Mouse (Mus musculus) embryonic facial prominence, embryonic 13.5 days (tissue): ENCODE results near the gene Acin1. TPM values are rescaled to one million over a fixed set of nuclear protein-coding genes. Genes with fewer than 3 reads are reported as not detected.

Experiments
- ATAC-seq: fragments of 200-750 bp; cut with Nextera tagmentation; 2 replicates; pipeline ENCODE4 v1.8.0; 2017; ENCODE audit warnings: low read depth; ENCODE audit not compliant: insufficient number of reproducible peaks, insufficient read depth, low FRiP score, low TSS enrichment
- H3K27ac ChIP-seq: fragments of 300-500 bp; sonication (generic); 2 replicates; pipeline ENCODE4 v1.5.1; 2015; ENCODE audit warnings: moderate library complexity, mild to moderate bottlenecking, inconsistent platforms
- H3K27me3 ChIP-seq: fragments of 300-500 bp; sonication (generic); 2 replicates; pipeline ENCODE4 v1.6.1; 2015; ENCODE audit warnings: mild to moderate bottlenecking, inconsistent platforms
- H3K36me3 ChIP-seq: fragments of 300-500 bp; sonication (generic); 2 replicates; pipeline ENCODE4 v1.6.1; 2015; ENCODE audit warnings: mild to moderate bottlenecking, inconsistent platforms
- H3K4me1 ChIP-seq: fragments of 300-500 bp; sonication (generic); 2 replicates; pipeline ENCODE4 v1.6.1; 2015; ENCODE audit warnings: inconsistent platforms
- H3K4me2 ChIP-seq: fragments of 300-500 bp; sonication (generic); 2 replicates; pipeline ENCODE4 v1.6.1; 2015; ENCODE audit warnings: moderate library complexity, mild to moderate bottlenecking, inconsistent platforms
- H3K4me3 ChIP-seq: fragments of 300-500 bp; sonication (generic); 2 replicates; pipeline ENCODE4 v1.5.1; 2015; ENCODE audit warnings: mild to moderate bottlenecking, inconsistent platforms
- H3K9ac ChIP-seq: fragments of 300-500 bp; sonication (generic); 2 replicates; pipeline ENCODE4 v1.6.1; 2015; ENCODE audit warnings: mild to moderate bottlenecking, inconsistent platforms
- H3K9me3 ChIP-seq: fragments of 300-500 bp; sonication (generic); 2 replicates; pipeline ENCODE4 v1.6.1; 2016; ENCODE audit warnings: inconsistent platforms
- WGBS: fragments of 180-500 bp; shearing (Covaris S2); methylation state at CpG from one replicate; pipeline ENCODE4 v1.1.7; 2015; ENCODE audit warnings: mixed read lengths; 5-methylcytosine and 5-hydroxymethylcytosine counted together
- microRNA counts: library from miRNA; unstranded; fragments of <30 nt; microRNA quantifications from one replicate; lab custom pipeline; 2016
- microRNA-seq: library from miRNA; unstranded; fragments of <30 nt; microRNA quantifications from one replicate; pipeline ENCODE4, GENCODE M21; 2016
- polyA plus RNA-seq: library from polyadenylated mRNA; unstranded; fragments of >200 nt; fragmentation: Nextera tagmentation; extraction: Ambion mirVana; gene quantifications from 2 replicates; pipeline ENCODE4 v1.2.1, GENCODE M21; 2015

The Acin1 gene
- polyA plus RNA-seq, 1 experiment from 2014 or later: 169 TPM

- WGBS: under 1% methylated on average over 46 of the region's 46 CpGs
- peak; percentile 98 for ATAC-seq
These were observed 83.6 kb downstream of the Acin1 start for GRCm38 (mm10) chr14:54603038-54603654.

DNA sequence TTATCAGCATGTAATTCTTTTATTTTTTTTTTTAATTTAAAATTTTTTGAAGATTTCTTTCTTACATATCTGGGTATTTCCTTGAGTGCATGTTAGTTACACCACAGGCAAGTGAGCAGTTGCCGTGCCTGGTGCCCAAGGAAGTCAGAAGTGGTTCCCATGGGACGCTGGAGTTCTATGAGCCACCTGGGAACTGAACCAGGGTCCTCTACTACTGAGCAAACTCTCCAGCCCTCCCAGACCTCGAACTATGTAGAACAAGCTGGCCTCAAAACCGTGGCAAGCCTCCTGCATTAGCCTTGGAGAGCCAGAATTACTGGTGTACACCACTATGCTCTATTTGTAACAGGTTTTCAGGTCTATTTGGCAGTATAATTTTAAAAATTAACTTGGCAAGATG, 84.1 kb downstream of the Acin1 start:
- peak overlapping the region; percentile 63 for H3K4me3 ChIP-seq
- no peak for ATAC-seq
- peaks cover 19% of the 10 kb centered on the region for H3K4me1 ChIP-seq
- no peaks in the 10 kb centered on the region for H3K9me3 ChIP-seq
- peak overlapping the region; percentile 83 for H3K9ac ChIP-seq
- H3K36me3 ChIP-seq: peaks cover 12% of the 10 kb centered on the region
- H3K27ac ChIP-seq: peak overlapping the region; percentile 94
- no peaks in the 10 kb centered on the region for H3K27me3 ChIP-seq
- H3K4me2 ChIP-seq: peak overlapping the region; percentile 56
- 37% methylated on average over 4 of the region's 4 CpGs for WGBS

More at GRCm38 (mm10) chr14:54603038-54603654, 83.6 kb downstream of the Acin1 start:
- peak overlapping the region; percentile 94 for H3K27ac ChIP-seq
- H3K4me2 ChIP-seq: peak overlapping the region; percentile 56
- H3K4me3 ChIP-seq: peak overlapping the region; percentile 63
- H3K9ac ChIP-seq: peak overlapping the region; percentile 83
- peaks cover 19% of the 10 kb centered on the region for H3K4me1 ChIP-seq
- no peaks in the 10 kb centered on the region for H3K27me3 ChIP-seq
- no peaks in the 10 kb centered on the region for H3K9me3 ChIP-seq
- peaks cover 12% of the 10 kb centered on the region for H3K36me3 ChIP-seq

GRCm38 (mm10) chr14:54601601-54602000, 85.1 kb downstream of the Acin1 start:
- Histone ChIP-seq H3K27ac (no peak overlapping the region), H3K27me3 (no peaks in the 10 kb centered on the region), H3K4me2 (no peak overlapping the region), H3K4me1 (peaks cover 19% of the 10 kb centered on the region), H3K9ac (no peak overlapping the region), H3K4me3 (no peak overlapping the region), H3K9me3 (no peaks in the 10 kb centered on the region), H3K36me3 (peaks cover 19% of the 10 kb centered on the region)
- ATAC-seq: no peak
- WGBS: 52% methylated on average over 2 of the region's 2 CpGs

- Histone ChIP-seq H3K4me1 (peaks cover 3% of the 10 kb centered on the region; the same call in 1 of the 2 replicates), H3K9me3 (peaks cover 4% of the 10 kb centered on the region; the same call in 1 of the 2 replicates), H3K4me2 (no peak overlapping the region), H3K4me3 (no peak overlapping the region), H3K36me3 (peaks cover 44% of the 10 kb centered on the region), H3K27ac (no peak overlapping the region), H3K9ac (no peak overlapping the region), H3K27me3 (no peaks in the 10 kb centered on the region)
- no peak for ATAC-seq
- 82% methylated on average over 7 of the region's 7 CpGs for WGBS
These were observed 89.6 kb downstream of the Acin1 start for GRCm38 (mm10) chr14:54597084-54597483.

DNA sequence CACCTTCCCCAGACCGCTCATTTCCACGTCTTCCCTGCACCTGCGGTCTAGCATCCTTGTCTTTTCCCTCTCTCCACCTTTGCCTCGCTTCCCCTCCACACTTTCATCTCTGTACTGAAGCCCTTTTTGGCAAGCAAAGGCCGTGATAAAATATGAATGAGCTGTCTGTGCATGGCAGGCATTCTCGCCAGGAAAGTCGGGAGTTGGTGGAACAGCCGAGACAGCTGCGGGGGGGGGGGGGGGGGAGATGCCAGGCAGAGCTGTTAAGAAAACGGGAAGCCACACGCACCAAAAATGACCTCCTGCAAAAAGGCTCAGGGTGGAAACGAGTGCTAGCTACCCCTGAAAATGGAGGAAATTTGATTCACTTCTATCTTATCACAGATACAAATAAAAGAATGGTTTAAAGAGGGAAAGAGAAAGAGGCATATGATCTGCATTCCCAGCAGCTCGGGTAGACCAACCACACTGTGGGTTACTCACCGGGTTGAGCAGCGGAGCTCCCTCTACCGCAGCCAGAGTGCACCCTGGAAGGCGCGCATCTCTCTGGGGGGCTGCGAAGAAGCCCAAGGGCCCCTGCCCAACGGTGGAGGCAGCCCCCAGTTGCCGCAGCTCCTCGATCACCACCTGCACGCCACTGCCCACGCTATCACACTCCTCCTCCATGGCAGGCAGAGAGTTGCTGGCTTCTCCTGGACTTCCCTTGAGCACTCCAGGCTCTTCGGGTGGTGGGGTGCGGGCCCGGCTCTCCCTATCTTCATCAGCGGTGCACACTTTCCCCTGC, 91.9 kb downstream of the Acin1 start:
- Histone ChIP-seq H3K27me3 (no peaks in the 10 kb centered on the region), H3K4me3 (no peak overlapping the region), H3K9ac (no peak overlapping the region), H3K36me3 (peaks cover 61% of the 10 kb centered on the region), H3K9me3 (peaks cover 4% of the 10 kb centered on the region; the same call in 1 of the 2 replicates), H3K27ac (no peak overlapping the region), H3K4me2 (no peak overlapping the region), H3K4me1 (0 out of 2 replicates have a peak, but pooled peaks cover 2% of the 10 kb centered on the region)
- WGBS: 70% methylated on average over 28 of the region's 28 CpGs
- no peak for ATAC-seq

DNA sequence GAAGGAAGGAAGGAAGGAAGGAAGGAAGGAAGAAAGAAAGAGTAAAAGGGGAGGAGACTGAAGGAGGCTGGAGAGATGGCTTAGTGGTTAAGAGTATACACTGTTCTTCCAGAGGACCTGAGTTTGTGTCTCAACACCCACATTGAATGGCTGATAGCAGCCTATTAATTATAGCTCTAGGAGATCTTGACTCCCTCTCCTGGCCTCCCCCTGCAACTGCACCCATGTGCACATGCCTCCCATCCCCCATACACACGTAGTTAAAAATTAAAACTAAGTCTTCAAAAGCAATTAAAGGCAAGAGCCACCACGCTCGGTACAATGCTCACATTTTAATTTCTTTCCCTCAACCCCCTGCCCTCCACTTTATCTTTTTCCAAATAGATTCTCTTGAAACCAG, 92.7 kb downstream of the Acin1 start:
- Histone ChIP-seq H3K9ac (no peak overlapping the region), H3K4me1 (0 out of 2 replicates have a peak, but pooled peaks cover 2% of the 10 kb centered on the region), H3K4me3 (no peak overlapping the region), H3K9me3 (peaks cover 4% of the 10 kb centered on the region; the same call in 1 of the 2 replicates), H3K36me3 (peaks cover 54% of the 10 kb centered on the region), H3K4me2 (no peak overlapping the region), H3K27ac (no peak overlapping the region), H3K27me3 (no peaks in the 10 kb centered on the region)
- WGBS: 85% methylated on average over 3 of the region's 3 CpGs
- no peak for ATAC-seq

DNA sequence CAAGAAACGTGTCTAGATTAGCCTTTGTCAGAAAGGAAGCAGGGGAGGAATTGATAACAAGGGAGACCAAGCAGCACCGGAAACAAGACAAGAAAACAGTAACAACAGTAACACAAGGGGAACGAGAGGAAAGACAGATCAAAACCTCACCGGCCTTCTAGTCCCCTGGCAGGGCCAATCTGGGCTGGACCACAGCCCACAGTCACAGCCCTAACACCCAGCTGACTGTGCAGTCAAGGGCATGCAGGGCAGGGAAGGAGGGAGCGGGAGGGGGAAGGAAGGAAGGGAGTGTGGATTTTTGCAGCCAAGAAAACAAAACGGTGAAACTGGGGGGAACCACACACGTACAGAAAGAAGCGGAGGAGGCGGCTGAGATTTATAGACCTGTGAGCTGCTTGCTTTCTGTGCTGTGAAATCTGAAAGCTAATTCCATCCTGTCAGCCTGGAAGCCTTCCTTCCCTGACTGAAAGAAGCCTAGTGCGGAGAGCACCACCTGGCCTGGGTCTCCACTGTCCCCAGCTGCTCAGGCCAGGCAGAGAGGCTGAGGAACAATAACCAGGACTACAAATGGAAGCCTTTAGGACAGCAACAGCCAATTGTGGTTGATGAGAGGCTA, 94.3 kb downstream of the Acin1 start:
- Histone ChIP-seq H3K9ac (no peak overlapping the region), H3K4me1 (0 out of 2 replicates have a peak, but pooled peaks cover 2% of the 10 kb centered on the region), H3K4me2 (no peak overlapping the region), H3K27ac (no peak overlapping the region), H3K36me3 (peaks cover 50% of the 10 kb centered on the region), H3K4me3 (no peak overlapping the region), H3K27me3 (no peaks in the 10 kb centered on the region), H3K9me3 (peaks cover 4% of the 10 kb centered on the region; the same call in 1 of the 2 replicates)
- WGBS: 74% methylated on average over 10 of the region's 10 CpGs
- ATAC-seq: no peak

MicroRNA genes within 50 kb of the gene (microRNA counts, 519-probe panel; counts per million panel counts)
- microRNA mmu-miR-686 (lab: Ali Mortazavi, UCI): 236 counts per million, percentile 44 among the panel's probes with 10 or more counts

Small RNA genes within 50 kb of the gene (microRNA-seq; reads per million reads assigned to microRNA genes)
- not detected for gene Mir686
- not detected for gene Mir6948

Other genes with a start within 250 kb of the Acin1 start
- gene Lrp10, start 222.8 kb downstream of the Acin1 start, polyA plus RNA-seq: 29.7 and 33.1 TPM in 2 replicates
- 2.1 and 3.6 TPM in 2 replicates for gene Rem2, start 210.8 kb downstream of the Acin1 start, polyA plus RNA-seq
- 84.6 and 86.6 TPM in 2 replicates for gene Prmt5, start 169.4 kb downstream of the Acin1 start, polyA plus RNA-seq
- 53.1 and 54.5 TPM in 2 replicates for gene Haus4, start 132.3 kb downstream of the Acin1 start, polyA plus RNA-seq
- gene Ajuba, start 109.4 kb downstream of the Acin1 start, polyA plus RNA-seq: 55.6 and 63.3 TPM in 2 replicates
- gene 4931414P19Rik, start 80.9 kb downstream of the Acin1 start, polyA plus RNA-seq: 8.9 and 9.1 TPM in 2 replicates
- gene Psmb5, start 68.9 kb downstream of the Acin1 start, polyA plus RNA-seq: 390 and 393 TPM in 2 replicates
- gene Psmb11, start 65.5 kb downstream of the Acin1 start, polyA plus RNA-seq: 0.06 TPM in 1 of 2 replicates, not detected in the other
- not detected in 2 replicates for gene Gm17606, start 46.0 kb downstream of the Acin1 start, polyA plus RNA-seq
- 6.8 and 7.9 TPM in 2 replicates for gene Cdh24, start 45.6 kb downstream of the Acin1 start, polyA plus RNA-seq
- 89.2 and 103 TPM in 2 replicates for gene 1700123O20Rik, start 715 bp downstream of the Acin1 start, polyA plus RNA-seq
- gene Gm29776, start 11.9 kb upstream of the Acin1 start, polyA plus RNA-seq: 0.14 and 0.17 TPM in 2 replicates
- gene Cebpe, start 25.2 kb upstream of the Acin1 start, polyA plus RNA-seq: not detected in 2 replicates
- 2.3 and 2.9 TPM in 2 replicates for gene Slc7a8, start 95.0 kb upstream of the Acin1 start, polyA plus RNA-seq
- gene Rnf212b, start 127.2 kb upstream of the Acin1 start, polyA plus RNA-seq: not detected in 2 replicates
- gene Homez, start 184.0 kb upstream of the Acin1 start, polyA plus RNA-seq: 9.4 and 12.3 TPM in 2 replicates
- gene Ppp1r3e, start 190.6 kb upstream of the Acin1 start, polyA plus RNA-seq: 0.92 and 1.1 TPM in 2 replicates
- gene Bcl2l2, start 196.4 kb upstream of the Acin1 start, polyA plus RNA-seq: 3.8 and 4.6 TPM in 2 replicates
- 0.23 and 0.79 TPM in 2 replicates for gene Gm20521, start 196.5 kb upstream of the Acin1 start, polyA plus RNA-seq
- gene Pabpn1, start 205.6 kb upstream of the Acin1 start, polyA plus RNA-seq: 140 and 163 TPM in 2 replicates
- gene Slc22a17, start 226.2 kb upstream of the Acin1 start, polyA plus RNA-seq: 74.3 and 84.7 TPM in 2 replicates
- 50.3 and 50.9 TPM in 2 replicates for gene Efs, start 239.2 kb upstream of the Acin1 start, polyA plus RNA-seq
- gene Il25, start 245.8 kb upstream of the Acin1 start, polyA plus RNA-seq: 0.25 TPM in 1 of 2 replicates, not detected in the other
- gene Cmtm5, start 249.3 kb upstream of the Acin1 start, polyA plus RNA-seq: 8.3 and 14.1 TPM in 2 replicates